Mouse (Mus musculus) heart, embryonic 16.5 days (tissue): ENCODE results near the gene Plek. TPM values are rescaled to one million over a fixed set of nuclear protein-coding genes. Genes with fewer than 3 reads are reported as not detected.

ENCODE experiments used
- ATAC-seq: fragments of 200-750 bp; cut with Nextera tagmentation; replicated peaks from 2 replicates; pipeline ENCODE4 v1.8.0; 2017; ENCODE audit warnings: moderate number of reproducible peaks; ENCODE audit not compliant: insufficient read depth, low FRiP score; ENCODE audit errors: extremely low read depth
- H3K27ac ChIP-seq: fragments of 300-500 bp; sonication (generic); 2 replicates; pipeline ENCODE4 v1.5.1; 2014; ENCODE audit warnings: mild to moderate bottlenecking, low read length, control low read depth, moderate library complexity
- H3K27me3 ChIP-seq: fragments of 300-500 bp; sonication (generic); 2 replicates; pipeline ENCODE4 v1.6.1; 2014; ENCODE audit warnings: low read length, mixed read lengths; ENCODE audit not compliant: control insufficient read depth, insufficient read depth
- H3K36me3 ChIP-seq: fragments of 300-500 bp; sonication (generic); 2 replicates; pipeline ENCODE4 v1.6.1; 2014; ENCODE audit not compliant: control insufficient read depth, insufficient read depth
- H3K4me1 ChIP-seq: fragments of 300-500 bp; sonication (generic); 2 replicates; pipeline ENCODE4 v1.6.1; 2014; ENCODE audit warnings: low read length, mixed read lengths; ENCODE audit not compliant: control insufficient read depth, insufficient read depth
- H3K4me2 ChIP-seq: fragments of 300-500 bp; sonication (generic); 2 replicates; pipeline ENCODE4 v1.6.1; 2014; ENCODE audit warnings: low read depth, mild to moderate bottlenecking, control low read depth, low read length
- H3K4me3 ChIP-seq: fragments of 300-500 bp; sonication (generic); 2 replicates; pipeline ENCODE4 v1.5.1; 2014; ENCODE audit warnings: mild to moderate bottlenecking, control low read depth, low read length
- H3K9ac ChIP-seq: fragments of 300-500 bp; sonication (generic); 2 replicates; pipeline ENCODE4 v1.6.1; 2014; ENCODE audit warnings: low read length, control low read depth
- H3K9me3 ChIP-seq: fragments of 300-500 bp; sonication (generic); replicated peaks from 2 replicates; pipeline ENCODE4 v1.6.1; 2016; ENCODE audit warnings: low read length; ENCODE audit not compliant: control insufficient read depth
- WGBS: fragments of 180-500 bp; shearing (Covaris S2); extraction: QIAGEN DNeasy Blood & Tissue Kit; methylation state at CpG from one replicate; pipeline ENCODE4 v1.1.7; 2014; 5-methylcytosine and 5-hydroxymethylcytosine counted together
- polyA plus RNA-seq: library from polyadenylated mRNA; unstranded; fragments of >200 nt; fragmentation: Nextera tagmentation; extraction: Ambion mirVana; gene quantifications from 2 replicates; pipeline ENCODE4 v1.2.1, GENCODE M21; 2015

Gene Plek
- polyA plus RNA-seq, 1 experiment from 2014 or later = 3.0 TPM

DNA sequence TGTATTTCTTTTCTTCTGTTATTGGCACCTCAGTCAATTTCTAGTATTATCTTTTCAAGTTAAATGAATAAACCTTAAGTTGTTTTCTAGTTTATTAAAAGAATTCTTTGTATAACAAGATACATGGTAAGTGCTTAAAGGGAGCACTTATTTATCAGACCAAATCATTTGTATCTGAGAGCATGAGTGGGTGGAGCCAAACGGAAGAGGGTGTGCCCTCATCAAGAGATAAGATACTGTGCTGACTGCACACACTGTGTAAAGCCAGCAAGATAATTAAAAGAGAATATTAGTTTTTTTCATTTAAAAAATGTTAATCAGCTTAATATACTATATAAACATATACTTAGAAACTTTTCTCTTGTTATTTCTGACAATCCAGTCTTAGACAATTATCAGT is 93.7 kb downstream of the Plek start:
- Histone ChIP-seq H3K4me1 (no peaks in the 10 kb centered on the region), H3K4me2 (no peak overlapping the region), H3K4me3 (no peak overlapping the region), H3K27me3 (no peaks in the 10 kb centered on the region), H3K9me3 (no peaks in the 10 kb centered on the region), H3K36me3 (0 out of 2 replicates have a peak, but pooled peaks cover 2% of the 10 kb centered on the region), H3K9ac (no peak overlapping the region), H3K27ac (no peak overlapping the region)
- ATAC-seq = no peak
- 47% methylated on average over 1 of the region's 1 CpGs for WGBS

DNA sequence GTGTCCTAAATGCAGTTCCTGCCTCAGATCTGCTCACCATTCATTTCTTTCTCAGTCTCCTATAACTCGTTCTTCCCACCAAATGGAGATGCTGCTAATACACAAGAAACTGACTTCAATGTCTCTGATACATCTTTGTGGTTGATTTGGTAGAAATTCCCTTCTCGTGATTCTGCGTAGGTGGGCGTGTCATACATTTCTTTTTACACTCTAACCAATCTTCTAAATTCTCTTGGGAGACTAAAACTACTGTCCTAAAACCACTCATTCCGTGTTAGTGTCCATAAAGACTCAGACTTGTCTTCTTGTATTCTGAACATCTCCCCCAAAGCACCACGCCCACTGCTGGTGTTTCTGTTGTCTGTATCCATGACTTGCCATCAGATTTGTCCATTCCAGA is 95.2 kb downstream of the Plek start:
- Histone ChIP-seq H3K9me3 (no peaks in the 10 kb centered on the region), H3K9ac (no peak overlapping the region), H3K27me3 (no peaks in the 10 kb centered on the region), H3K4me2 (no peak overlapping the region), H3K36me3 (0 out of 2 replicates have a peak, but pooled peaks cover 2% of the 10 kb centered on the region), H3K4me1 (peaks cover 4% of the 10 kb centered on the region), H3K4me3 (no peak overlapping the region), H3K27ac (no peak overlapping the region)
- no peak for ATAC-seq
- 89% methylated on average over 6 of the region's 6 CpGs for WGBS

DNA sequence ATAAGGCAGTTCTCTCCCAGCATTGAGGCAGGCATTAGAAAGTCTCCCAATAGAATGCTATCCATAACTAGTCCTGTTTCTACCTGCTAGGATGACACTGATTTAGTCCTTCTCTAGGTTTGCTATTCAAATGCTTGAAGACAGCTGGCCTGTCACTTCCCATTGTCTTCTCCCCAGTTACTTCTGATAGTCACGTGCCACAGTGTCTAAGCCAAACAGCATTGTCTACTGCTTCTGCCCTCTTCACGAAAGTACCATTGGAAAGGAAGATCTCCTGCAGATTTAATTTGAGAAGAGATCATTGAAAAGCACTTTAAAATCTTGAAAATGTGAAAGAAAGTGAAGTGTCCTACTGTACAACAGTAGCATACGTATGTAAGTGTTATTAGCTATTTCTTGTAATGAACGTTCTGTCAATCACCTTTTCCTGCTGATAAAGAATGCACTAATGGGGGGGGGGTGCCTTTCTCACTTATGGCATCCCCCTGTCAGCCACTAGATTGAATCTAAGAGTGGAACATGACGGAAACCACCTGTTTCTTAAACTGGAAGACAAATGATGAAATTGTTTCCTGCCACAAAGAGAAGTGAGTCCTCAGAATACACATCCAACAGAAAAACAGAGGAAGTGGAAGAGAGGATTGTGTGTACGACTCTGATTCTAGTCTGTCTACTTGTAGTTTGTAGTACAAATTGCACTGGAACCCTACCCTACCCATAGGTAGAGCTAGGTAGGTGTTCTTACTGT is 95.9 kb downstream of the Plek start:
- H3K9me3 ChIP-seq = no peaks in the 10 kb centered on the region
- H3K4me2 ChIP-seq = no peak overlapping the region
- no peak overlapping the region for H3K27ac ChIP-seq
- ATAC-seq = no peak
- H3K9ac ChIP-seq = no peak overlapping the region
- 0 out of 2 replicates have a peak, but pooled peaks cover 2% of the 10 kb centered on the region for H3K36me3 ChIP-seq
- WGBS = 68% methylated on average over 6 of the region's 6 CpGs
- peaks cover 9% of the 10 kb centered on the region for H3K4me1 ChIP-seq
- no peaks in the 10 kb centered on the region for H3K27me3 ChIP-seq
- no peak overlapping the region for H3K4me3 ChIP-seq

DNA sequence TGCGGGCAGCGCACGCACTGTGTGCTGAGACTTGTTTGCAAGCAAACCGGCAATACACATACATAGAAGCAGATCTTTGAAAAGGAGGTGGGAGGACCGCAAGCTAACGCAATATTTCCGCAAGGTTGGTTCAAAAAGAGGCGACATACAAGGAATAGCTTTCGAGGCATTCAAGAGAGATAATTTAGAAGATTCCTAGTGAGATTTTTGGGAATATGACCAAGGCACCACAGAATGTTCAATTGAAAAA is 100.5 kb downstream of the Plek start:
- H3K9me3 ChIP-seq = no peaks in the 10 kb centered on the region
- H3K36me3 ChIP-seq = no peaks in the 10 kb centered on the region
- peak overlapping the region; percentile 75 for H3K4me3 ChIP-seq
- peaks cover 17% of the 10 kb centered on the region for H3K4me1 ChIP-seq
- peak overlapping the region; percentile 88 for H3K4me2 ChIP-seq
- ATAC-seq = no peak
- H3K27me3 ChIP-seq = no peaks in the 10 kb centered on the region
- WGBS = 5% methylated on average over 9 of the region's 9 CpGs
- H3K27ac ChIP-seq = peak overlapping the region; percentile 6
- peak overlapping the region; percentile 82 for H3K9ac ChIP-seq

DNA sequence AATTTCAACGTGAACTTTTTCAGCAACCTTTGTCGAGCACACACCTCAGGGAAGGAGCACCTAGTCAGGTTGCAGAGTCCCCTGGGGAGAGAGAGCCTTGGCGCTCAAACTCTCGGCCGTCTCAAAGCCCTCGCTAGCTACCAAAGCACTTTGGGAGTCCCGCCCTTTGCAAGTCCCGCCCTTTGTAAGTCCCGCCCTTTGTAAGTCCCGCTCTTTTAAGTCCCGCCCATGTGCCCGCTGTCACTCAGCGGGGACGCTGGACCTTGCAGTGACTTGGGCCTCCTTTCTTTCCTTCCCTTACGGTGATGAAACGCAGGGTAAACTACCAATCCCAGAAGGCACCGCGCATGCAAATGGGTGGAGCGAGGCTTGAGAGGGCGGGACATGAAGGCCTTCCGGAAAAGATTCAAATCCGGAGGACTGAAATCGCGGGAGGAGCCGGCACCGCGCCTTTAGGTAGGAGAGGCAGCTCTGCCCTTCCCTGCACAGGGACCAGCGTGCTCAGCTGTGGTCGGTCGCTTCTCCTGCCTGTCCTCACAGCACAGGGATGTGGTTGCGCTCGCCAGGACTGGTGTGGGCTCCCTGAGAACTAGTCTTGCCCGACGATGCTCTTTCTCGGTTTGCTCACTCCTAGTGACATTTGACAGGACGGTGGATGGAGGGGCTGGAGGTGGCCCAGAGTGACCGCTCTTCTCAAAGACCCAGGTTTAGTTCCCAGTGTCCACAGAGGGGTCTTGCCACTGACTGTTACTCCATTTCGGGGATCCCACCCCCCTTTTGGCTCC is 101.0 kb downstream of the Plek start, which contains the start of gene Fbxo48:
TSS of gene Fbxo48 (plus strand) at position 400 of the 785 bp plus-strand sequence.
- no peaks in the 10 kb centered on the region for H3K36me3 ChIP-seq
- peak within 1 kb of the TSS; percentile 88 for H3K4me2 ChIP-seq
- ATAC-seq = peak; percentile 99
- H3K27me3 ChIP-seq = no peaks in the 10 kb centered on the region
- H3K9ac ChIP-seq = peak within 1 kb of the TSS; percentile 82
- peak within 1 kb of the TSS; percentile 75 for H3K4me3 ChIP-seq
- H3K9me3 ChIP-seq = no peaks in the 10 kb centered on the region
- under 1% methylated on average over 38 of the region's 38 CpGs for WGBS
- H3K4me1 ChIP-seq = peaks cover 17% of the 10 kb centered on the region
- H3K27ac ChIP-seq = peak within 1 kb of the TSS; percentile 6

DNA sequence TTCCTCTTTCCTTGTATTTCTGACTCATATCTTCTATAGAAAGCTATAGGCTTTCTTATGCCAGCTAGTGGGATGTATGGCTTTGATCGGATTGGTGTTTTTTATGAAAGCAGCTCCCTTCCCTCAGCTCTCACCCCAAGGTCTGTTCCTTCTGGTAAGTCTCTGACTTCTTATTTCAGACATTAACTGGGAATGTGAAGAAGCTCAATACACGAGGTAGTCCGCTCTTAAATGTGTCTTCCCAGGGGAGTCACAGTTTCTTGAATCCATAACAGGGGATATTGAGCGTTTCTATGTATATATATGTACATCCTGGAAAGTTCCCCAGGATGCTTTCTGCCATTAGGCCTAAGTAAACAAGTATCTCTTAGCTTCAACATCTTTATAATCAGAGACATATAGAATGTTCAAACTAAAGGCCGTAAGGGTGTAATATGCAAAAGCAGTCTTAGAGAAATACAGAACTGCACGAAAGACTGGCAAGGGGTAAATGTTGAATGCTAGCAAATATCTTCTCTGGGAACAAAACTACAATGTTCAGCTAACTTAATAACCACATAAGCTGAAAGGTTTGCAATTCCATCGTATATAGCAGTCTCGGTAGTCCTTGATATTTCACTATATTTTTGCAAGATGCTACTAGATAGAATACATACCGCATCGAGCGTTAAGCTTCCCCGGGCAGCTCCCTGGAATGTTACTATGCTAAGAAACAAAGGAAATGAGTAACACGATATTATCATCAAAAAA is 101.8 kb downstream of the Plek start:
- Histone ChIP-seq H3K9me3 (no peaks in the 10 kb centered on the region), H3K4me3 (peak overlapping the region; percentile 75), H3K4me2 (peak overlapping the region; percentile 73), H3K9ac (peak overlapping the region; percentile 76), H3K27me3 (no peaks in the 10 kb centered on the region), H3K4me1 (peaks cover 19% of the 10 kb centered on the region), H3K27ac (no peak overlapping the region), H3K36me3 (no peaks in the 10 kb centered on the region)
- no peak for ATAC-seq
- WGBS = 35% methylated on average over 13 of the region's 13 CpGs

DNA sequence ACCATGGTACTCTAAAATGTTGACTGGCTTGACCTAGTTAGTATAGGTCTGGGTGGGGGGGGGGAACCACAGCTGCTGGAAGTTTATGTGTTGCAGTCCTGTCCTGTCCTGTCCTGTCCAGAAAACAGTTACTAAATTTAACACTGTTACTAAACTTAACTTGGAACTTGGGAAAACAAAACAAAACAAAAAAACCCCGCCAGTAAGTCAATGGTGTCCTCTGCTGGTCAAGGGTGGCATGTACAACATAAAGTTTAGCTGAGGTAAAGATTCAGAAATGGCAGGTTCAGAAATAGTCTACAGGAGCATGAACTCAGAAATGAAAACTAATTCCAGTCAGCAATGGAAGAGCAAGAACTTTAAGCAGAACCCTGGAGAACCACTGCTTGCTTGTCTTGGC is 103.4 kb downstream of the Plek start:
- Histone ChIP-seq H3K27ac (peak overlapping the region; percentile 23), H3K36me3 (no peaks in the 10 kb centered on the region), H3K9me3 (no peaks in the 10 kb centered on the region), H3K4me3 (no peak overlapping the region), H3K9ac (no peak overlapping the region), H3K27me3 (no peaks in the 10 kb centered on the region), H3K4me2 (peak overlapping the region; percentile 46), H3K4me1 (peaks cover 19% of the 10 kb centered on the region)
- WGBS = 17% methylated on average over 1 of the region's 1 CpGs
- ATAC-seq = no peak

DNA sequence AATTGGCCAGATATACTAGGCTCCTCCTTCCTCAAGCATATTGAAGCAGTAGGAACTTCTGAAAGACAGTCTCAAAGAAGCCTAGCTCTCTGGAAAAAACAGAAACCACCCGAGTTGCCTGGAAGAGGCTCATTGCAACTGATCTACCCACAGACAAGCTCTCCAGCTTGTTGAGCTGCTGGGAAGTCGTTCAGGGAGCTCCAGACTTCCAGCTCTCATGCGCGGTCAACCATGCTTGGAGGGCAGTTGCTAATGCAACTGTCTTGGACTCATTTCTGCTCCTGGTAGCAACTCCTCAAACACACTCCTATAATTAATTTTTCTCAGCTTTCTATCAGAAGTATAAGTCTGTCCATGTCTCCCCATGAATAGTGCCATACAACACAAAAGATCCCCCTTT is 109.2 kb downstream of the Plek start:
- no peak for ATAC-seq
- no peak overlapping the region for H3K4me3 ChIP-seq
- no peaks in the 10 kb centered on the region for H3K9me3 ChIP-seq
- H3K9ac ChIP-seq = no peak overlapping the region
- 82% methylated on average over 4 of the region's 4 CpGs for WGBS
- H3K4me2 ChIP-seq = no peak overlapping the region
- H3K27me3 ChIP-seq = no peaks in the 10 kb centered on the region
- no peak overlapping the region for H3K27ac ChIP-seq
- H3K36me3 ChIP-seq = no peaks in the 10 kb centered on the region
- peaks cover 2% of the 10 kb centered on the region; the same call in 1 of the 2 replicates for H3K4me1 ChIP-seq
